Mouse (Mus musculus) cortical plate, adult 2 months (tissue): ENCODE measurements around the gene Pgd.

Experiments
- CTCF ChIP-seq: fragments of 200-500 bp; IDR thresholded peaks from 2 replicates; pipeline ENCODE4 v1.5.1; 2011; ENCODE audit warnings: mild to moderate bottlenecking, control low read depth, low read length; ENCODE audit not compliant: insufficient read depth; ENCODE audit errors: extremely low read depth
- POLR2A ChIP-seq: fragments of 200-500 bp; IDR thresholded peaks from 2 replicates; pipeline ENCODE4 v1.6.1; 2011; ENCODE audit warnings: mild to moderate bottlenecking, low read length, control low read depth; ENCODE audit not compliant: insufficient read depth; ENCODE audit errors: extremely low read depth

DNA sequence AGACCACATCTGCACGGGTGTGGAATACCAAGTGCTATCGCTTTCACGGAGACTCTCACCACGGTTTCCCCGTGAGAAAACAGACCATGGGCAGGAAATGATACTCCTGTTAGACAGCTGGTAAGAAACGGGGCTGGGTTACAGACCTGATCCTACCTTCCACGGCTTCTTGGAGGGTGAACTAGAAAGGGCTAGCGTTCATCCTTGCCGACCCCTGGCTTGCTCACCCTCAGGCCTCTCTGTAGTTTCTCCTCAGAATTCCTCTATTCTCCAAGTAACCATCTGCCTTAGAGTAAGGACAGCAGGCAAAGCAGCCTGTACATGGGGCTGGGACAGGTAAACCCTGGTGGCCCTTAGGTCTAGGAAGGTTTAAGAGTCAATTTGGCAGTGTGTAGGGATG lies 17.4 kb downstream of the Pgd start:
- no peak for TF ChIP-seq CTCF
- no peak for TF ChIP-seq POLR2A
